Mouse (Mus musculus): ENCODE measurements at regions not wholly inside any gene's neighbourhood (a gene's known extent, or its start where the extent isn't known, plus 50 kb on each side); places are given as distances from the start of the nearest gene placed in this dataset.

- Histone ChIP-seq H3K9ac (no peak overlapping the region), H3K36me3 (no peaks in the 10 kb centered on the region), H3K4me1 (no peaks in the 10 kb centered on the region), H3K4me2 (replicated peaks) (no peak overlapping the region), H3K9me3 (replicated peaks) (no peaks in the 10 kb centered on the region), H3K27me3 (no peaks in the 10 kb centered on the region), H3K27ac (replicated peaks) (no peak overlapping the region), H3K4me3 (replicated peaks) (no peak overlapping the region)
- no peak for ATAC-seq (ENCODE audit: insufficient number of reproducible peaks, low FRiP score, low TSS enrichment, low read depth)
- 66% methylated on average over 12 of the region's 12 CpGs for WGBS
Measured at GRCm38 (mm10) chr7:95760945-95761661, 409.9 kb upstream of the Tenm4 start.

- Histone ChIP-seq H3K9ac (no peak overlapping the region), H3K4me1 (no peaks in the 10 kb centered on the region), H3K9me3 (replicated peaks) (no peaks in the 10 kb centered on the region), H3K4me3 (replicated peaks) (no peak overlapping the region), H3K27ac (replicated peaks) (no peak overlapping the region), H3K27me3 (no peaks in the 10 kb centered on the region), H3K36me3 (no peaks in the 10 kb centered on the region), H3K4me2 (replicated peaks) (no peak overlapping the region)
- WGBS, result 81% methylated on average over 6 of the region's 6 CpGs
- ATAC-seq (ENCODE audit: insufficient number of reproducible peaks, low FRiP score, low TSS enrichment, low read depth), result no peak
Measured at GRCm38 (mm10) chr7:95766356-95767150, 404.5 kb upstream of the Tenm4 start.

GRCm38 (mm10) chr7:95784523-95784922 is 386.5 kb upstream of the Tenm4 start:
- H3K27me3 ChIP-seq, result no peaks in the 10 kb centered on the region
- no peak overlapping the region for H3K4me3 ChIP-seq (replicated peaks)
- no peak overlapping the region for H3K27ac ChIP-seq (replicated peaks)
- H3K9me3 ChIP-seq (replicated peaks), result no peaks in the 10 kb centered on the region
- H3K9ac ChIP-seq, result no peak overlapping the region
- no peaks in the 10 kb centered on the region for H3K36me3 ChIP-seq
- no peak overlapping the region for H3K4me2 ChIP-seq (replicated peaks)
- no peaks in the 10 kb centered on the region for H3K4me1 ChIP-seq
- ATAC-seq (ENCODE audit: insufficient number of reproducible peaks, low FRiP score, low TSS enrichment, low read depth), result no peak

- Histone ChIP-seq H3K4me2 (replicated peaks) (no peak overlapping the region), H3K4me1 (no peaks in the 10 kb centered on the region), H3K9me3 (replicated peaks) (no peaks in the 10 kb centered on the region), H3K36me3 (no peaks in the 10 kb centered on the region), H3K27me3 (no peaks in the 10 kb centered on the region), H3K9ac (no peak overlapping the region), H3K27ac (replicated peaks) (no peak overlapping the region), H3K4me3 (replicated peaks) (no peak overlapping the region)
- WGBS, result 82% methylated on average over 1 of the region's 1 CpGs
- ATAC-seq (ENCODE audit: insufficient number of reproducible peaks, low FRiP score, low TSS enrichment, low read depth), result no peak
Measured at GRCm38 (mm10) chr7:95787543-95787942, 383.5 kb upstream of the Tenm4 start.

GRCm38 (mm10) chr7:95787951-95788350 is 383.1 kb upstream of the Tenm4 start:
- Histone ChIP-seq H3K4me2 (replicated peaks) (no peak overlapping the region), H3K9me3 (replicated peaks) (no peaks in the 10 kb centered on the region), H3K4me3 (replicated peaks) (no peak overlapping the region), H3K27ac (replicated peaks) (no peak overlapping the region), H3K9ac (no peak overlapping the region), H3K4me1 (no peaks in the 10 kb centered on the region), H3K36me3 (no peaks in the 10 kb centered on the region), H3K27me3 (no peaks in the 10 kb centered on the region)
- WGBS, result 67% methylated on average over 3 of the region's 3 CpGs
- no peak for ATAC-seq (ENCODE audit: insufficient number of reproducible peaks, low FRiP score, low TSS enrichment, low read depth)

GRCm38 (mm10) chr7:95789424-95789823 is 381.6 kb upstream of the Tenm4 start:
- no peaks in the 10 kb centered on the region for H3K4me1 ChIP-seq
- WGBS, result 78% methylated on average over 5 of the region's 5 CpGs

GRCm38 (mm10) chr7:95799022-95799421 is 372.0 kb upstream of the Tenm4 start:
- Histone ChIP-seq H3K4me3 (replicated peaks) (no peak overlapping the region), H3K27me3 (no peaks in the 10 kb centered on the region), H3K9me3 (replicated peaks) (no peaks in the 10 kb centered on the region), H3K4me1 (no peaks in the 10 kb centered on the region), H3K4me2 (replicated peaks) (no peak overlapping the region), H3K9ac (no peak overlapping the region), H3K36me3 (no peaks in the 10 kb centered on the region), H3K27ac (replicated peaks) (no peak overlapping the region)
- no peak for ATAC-seq (ENCODE audit: insufficient number of reproducible peaks, low FRiP score, low TSS enrichment, low read depth)
- 43% methylated on average over 3 of the region's 3 CpGs for WGBS

More at GRCm38 (mm10) chr7:95789424-95789823, 381.6 kb upstream of the Tenm4 start:
- Histone ChIP-seq H3K36me3 (no peaks in the 10 kb centered on the region), H3K9ac (no peak overlapping the region), H3K27me3 (no peaks in the 10 kb centered on the region), H3K4me3 (replicated peaks) (no peak overlapping the region), H3K27ac (replicated peaks) (no peak overlapping the region), H3K9me3 (replicated peaks) (no peaks in the 10 kb centered on the region), H3K4me2 (replicated peaks) (no peak overlapping the region)
- no peak for ATAC-seq (ENCODE audit: insufficient number of reproducible peaks, low FRiP score, low TSS enrichment, low read depth)

- no peaks in the 10 kb centered on the region for H3K4me1 ChIP-seq
- ATAC-seq (ENCODE audit: insufficient number of reproducible peaks, low FRiP score, low TSS enrichment, low read depth), result no peak
- no peaks in the 10 kb centered on the region for H3K27me3 ChIP-seq
- 15% methylated on average over 3 of the region's 3 CpGs for WGBS
- no peak overlapping the region for H3K4me2 ChIP-seq (replicated peaks)
- no peak overlapping the region for H3K27ac ChIP-seq (replicated peaks)
- no peak overlapping the region for H3K9ac ChIP-seq
- H3K4me3 ChIP-seq (replicated peaks), result no peak overlapping the region
- no peaks in the 10 kb centered on the region for H3K9me3 ChIP-seq (replicated peaks)
- no peaks in the 10 kb centered on the region for H3K36me3 ChIP-seq
Measured at GRCm38 (mm10) chr7:95809626-95810025, 361.4 kb upstream of the Tenm4 start.

- no peaks in the 10 kb centered on the region for H3K9me3 ChIP-seq (replicated peaks)
- WGBS, result 11% methylated on average over 4 of the region's 4 CpGs
- H3K36me3 ChIP-seq, result no peaks in the 10 kb centered on the region
- no peak overlapping the region for H3K27ac ChIP-seq (replicated peaks)
- H3K4me2 ChIP-seq (replicated peaks), result no peak overlapping the region
- no peak overlapping the region for H3K4me3 ChIP-seq (replicated peaks)
- no peak overlapping the region for H3K9ac ChIP-seq
- no peaks in the 10 kb centered on the region for H3K4me1 ChIP-seq
- ATAC-seq (ENCODE audit: insufficient number of reproducible peaks, low FRiP score, low TSS enrichment, low read depth), result no peak
- no peaks in the 10 kb centered on the region for H3K27me3 ChIP-seq
Measured at GRCm38 (mm10) chr7:95810096-95810495, 360.9 kb upstream of the Tenm4 start.

- no peak overlapping the region for H3K4me3 ChIP-seq (replicated peaks)
- H3K4me2 ChIP-seq (replicated peaks), result no peak overlapping the region
- no peak for ATAC-seq (ENCODE audit: insufficient number of reproducible peaks, low FRiP score, low TSS enrichment, low read depth)
- H3K36me3 ChIP-seq, result no peaks in the 10 kb centered on the region
- no peaks in the 10 kb centered on the region for H3K4me1 ChIP-seq
- H3K27ac ChIP-seq (replicated peaks), result no peak overlapping the region
- H3K9me3 ChIP-seq (replicated peaks), result no peaks in the 10 kb centered on the region
- H3K27me3 ChIP-seq, result no peaks in the 10 kb centered on the region
- WGBS, result 17% methylated on average over 2 of the region's 2 CpGs
- H3K9ac ChIP-seq, result no peak overlapping the region
Measured at GRCm38 (mm10) chr7:95814865-95815264, 356.2 kb upstream of the Tenm4 start.

- Histone ChIP-seq H3K27me3 (no peaks in the 10 kb centered on the region), H3K4me2 (replicated peaks) (no peak overlapping the region), H3K27ac (replicated peaks) (no peak overlapping the region), H3K36me3 (no peaks in the 10 kb centered on the region), H3K4me1 (no peaks in the 10 kb centered on the region), H3K9ac (no peak overlapping the region), H3K9me3 (replicated peaks) (no peaks in the 10 kb centered on the region), H3K4me3 (replicated peaks) (no peak overlapping the region)
- no peak for ATAC-seq (ENCODE audit: insufficient number of reproducible peaks, low FRiP score, low TSS enrichment, low read depth)
- 84% methylated on average over 4 of the region's 4 CpGs for WGBS
Measured at GRCm38 (mm10) chr7:95823539-95823938, 347.5 kb upstream of the Tenm4 start.

- 91% methylated on average over 4 of the region's 4 CpGs for WGBS
- no peak overlapping the region for H3K9ac ChIP-seq
- no peaks in the 10 kb centered on the region for H3K36me3 ChIP-seq
- H3K4me1 ChIP-seq, result no peaks in the 10 kb centered on the region
- H3K27ac ChIP-seq (replicated peaks), result no peak overlapping the region
- no peaks in the 10 kb centered on the region for H3K27me3 ChIP-seq
- no peak overlapping the region for H3K4me2 ChIP-seq (replicated peaks)
- no peak overlapping the region for H3K4me3 ChIP-seq (replicated peaks)
- no peaks in the 10 kb centered on the region for H3K9me3 ChIP-seq (replicated peaks)
- ATAC-seq (ENCODE audit: insufficient number of reproducible peaks, low FRiP score, low TSS enrichment, low read depth), result no peak
Measured at GRCm38 (mm10) chr7:95829889-95830288, 341.2 kb upstream of the Tenm4 start.

Measured in embryonic facial prominence, embryonic 15.5 days (tissue).